Mouse (Mus musculus) spleen, adult 2 months (tissue): ENCODE data around the gene Braf. TPM values are rescaled to one million over a fixed set of nuclear protein-coding genes. Genes with fewer than 3 reads are reported as not detected.

Experiments used
- DNase-seq, 2 experiments: peaks; one replicate each; pipeline versions ENCODE4 v3.0.0 to v3.0.0-alpha.2; 2012 to 2021; ENCODE audit warnings: low spot score in 2 of 2, low read depth in 1 of 2
- H3K27ac ChIP-seq: fragments of 200-500 bp; 2 replicates; pipeline ENCODE4 v1.5.1; 2012; ENCODE audit warnings: low read length, inconsistent platforms; ENCODE audit not compliant: insufficient read depth
- H3K27me3 ChIP-seq: fragments of 200-500 bp; 2 replicates; pipeline ENCODE4 v1.6.1; 2012; ENCODE audit warnings: mild to moderate bottlenecking, moderate library complexity, low read length, inconsistent platforms; ENCODE audit not compliant: control insufficient read depth, insufficient read depth
- H3K36me3 ChIP-seq: fragments of 200-500 bp; 2 replicates; pipeline ENCODE4 v1.6.1; 2012; ENCODE audit warnings: mild to moderate bottlenecking, low read length, inconsistent platforms; ENCODE audit not compliant: control insufficient read depth, insufficient read depth
- H3K4me1 ChIP-seq: fragments of 200-500 bp; 2 replicates; pipeline ENCODE4 v1.6.1; 2011; ENCODE audit warnings: inconsistent platforms; ENCODE audit not compliant: control insufficient read depth, insufficient read depth, insufficient read length
- H3K4me3 ChIP-seq: fragments of 200-500 bp; 2 replicates; pipeline ENCODE4 v1.5.1; 2011; ENCODE audit warnings: mild to moderate bottlenecking, inconsistent platforms; ENCODE audit not compliant: insufficient read depth, insufficient read length; ENCODE audit errors: extremely low read depth
- CTCF ChIP-seq: fragments of 200-500 bp; IDR thresholded peaks from 2 replicates; pipeline ENCODE4 v1.5.1; 2011; ENCODE audit warnings: mild to moderate bottlenecking, inconsistent platforms; ENCODE audit not compliant: insufficient read depth, insufficient read length, insufficient replicate concordance; ENCODE audit errors: extremely low read depth
- POLR2A ChIP-seq: fragments of 200-500 bp; IDR thresholded peaks from 2 replicates; pipeline ENCODE4 v1.6.1; 2011; ENCODE audit warnings: low read depth, low read length, inconsistent platforms
- WGBS: fragments of 180-500 bp; shearing (Covaris S2); methylation state at CpG from one replicate; pipeline ENCODE4 v1.1.7; 2018; 5-methylcytosine and 5-hydroxymethylcytosine counted together
- polyA plus RNA-seq: library from polyadenylated mRNA; depleted of rRNA; stranded (reverse); fragments of >200 nt; gene quantifications from 2 replicates; pipeline ENCODE4 v1.2.3, GENCODE M21; 2012

The Braf gene
- polyA plus RNA-seq, 1 experiment, result 6.4 TPM

- DNase-seq, result peak; percentile 87 to 91
- TF ChIP-seq CTCF, result no peak
- peak; percentile 67 for TF ChIP-seq POLR2A
- peaks cover 3% of the 10 kb centered on the region for H3K36me3 ChIP-seq
- WGBS, result under 1% methylated on average over 56 of the region's 56 CpGs
- no peaks in the 10 kb centered on the region for H3K4me1 ChIP-seq
- H3K4me3 ChIP-seq, result peak within 1 kb of the TSS; percentile 84
- H3K27me3 ChIP-seq, result no peaks in the 10 kb centered on the region
- peak within 1 kb of the TSS; percentile 93 for H3K27ac ChIP-seq
These were observed 132.7 kb downstream of the Braf start, which contains the start of gene Ndufb2 for GRCm38 (mm10) chr6:39592401-39593214. Ndufb2 (plus strand) TSS chr6:39592574.

- H3K4me1 ChIP-seq, result no peaks in the 10 kb centered on the region
- H3K4me3 ChIP-seq, result no peak overlapping the region
- DNase-seq, result no peak
- TF ChIP-seq CTCF (no peak), POLR2A (no peak)
- H3K36me3 ChIP-seq, result peaks cover 4% of the 10 kb centered on the region
- WGBS, result 95% methylated on average over 4 of the region's 4 CpGs
- no peak overlapping the region for H3K27ac ChIP-seq
- H3K27me3 ChIP-seq, result no peaks in the 10 kb centered on the region
These were observed 133.8 kb downstream of the Braf start for GRCm38 (mm10) chr6:39591481-39591880.

- no peak for TF ChIP-seq CTCF
- Histone ChIP-seq H3K4me3 (no peak within 1 kb of the TSS), H3K27ac (no peak within 1 kb of the TSS), H3K27me3 (no peaks in the 10 kb centered on the region), H3K36me3 (peaks cover 18% of the 10 kb centered on the region), H3K4me1 (no peaks in the 10 kb centered on the region)
- 95% methylated on average over 6 of the region's 6 CpGs for WGBS
- DNase-seq, result no peak
These were observed 139.7 kb downstream of the Braf start, which contains the start of gene Gm42420 for GRCm38 (mm10) chr6:39585517-39585916. Gm42420 (plus strand) TSS chr6:39585753.

GRCm38 (mm10) chr6:39581087-39581784, 144.0 kb downstream of the Braf start:
- H3K4me3 ChIP-seq, result no peak overlapping the region
- no peak for DNase-seq
- no peaks in the 10 kb centered on the region for H3K4me1 ChIP-seq
- H3K27ac ChIP-seq, result no peak overlapping the region
- no peak for TF ChIP-seq POLR2A
- no peak for TF ChIP-seq CTCF
- peaks cover 21% of the 10 kb centered on the region for H3K36me3 ChIP-seq
- H3K27me3 ChIP-seq, result no peaks in the 10 kb centered on the region
- 85% methylated on average over 7 of the region's 7 CpGs for WGBS

DNA sequence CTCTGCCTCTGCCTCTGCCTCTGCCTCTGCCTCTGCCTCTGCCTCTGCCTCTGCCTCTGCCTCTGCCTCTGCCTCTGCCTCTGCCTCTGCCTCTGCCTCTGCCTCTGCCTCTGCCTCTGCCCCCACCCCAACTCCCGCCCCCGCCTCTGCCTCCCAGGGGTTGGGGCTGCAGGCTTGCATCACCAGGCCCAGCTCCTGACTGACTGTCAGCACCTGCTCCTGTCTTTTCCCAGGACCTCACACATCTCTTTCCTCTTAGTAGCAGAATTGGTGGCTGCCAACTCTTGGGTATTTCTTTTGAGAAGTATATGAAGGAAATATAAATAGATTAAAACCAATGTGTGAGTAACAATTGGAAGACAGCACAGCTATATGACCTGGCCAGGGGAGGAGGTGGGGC, 144.7 kb downstream of the Braf start:
- WGBS, result 100% methylated on average over 2 of the region's 2 CpGs
- no peak for DNase-seq
- TF ChIP-seq CTCF (no peak), POLR2A (no peak)
- H3K27me3 ChIP-seq, result no peaks in the 10 kb centered on the region
- peaks cover 21% of the 10 kb centered on the region for H3K36me3 ChIP-seq
- H3K4me1 ChIP-seq, result no peaks in the 10 kb centered on the region
- H3K4me3 ChIP-seq, result no peak overlapping the region
- no peak overlapping the region for H3K27ac ChIP-seq

GRCm38 (mm10) chr6:39579552-39579951, 145.7 kb downstream of the Braf start:
- H3K4me1 ChIP-seq, result peaks cover 5% of the 10 kb centered on the region; the same call in 1 of the 2 replicates
- 94% methylated on average over 7 of the region's 7 CpGs for WGBS
- H3K27ac ChIP-seq, result no peak overlapping the region
- peaks cover 21% of the 10 kb centered on the region for H3K36me3 ChIP-seq
- no peak overlapping the region for H3K4me3 ChIP-seq
- H3K27me3 ChIP-seq, result no peaks in the 10 kb centered on the region
- DNase-seq, result no peak
- no peak for TF ChIP-seq CTCF
- no peak for TF ChIP-seq POLR2A
